In the genomic region with DNA sequence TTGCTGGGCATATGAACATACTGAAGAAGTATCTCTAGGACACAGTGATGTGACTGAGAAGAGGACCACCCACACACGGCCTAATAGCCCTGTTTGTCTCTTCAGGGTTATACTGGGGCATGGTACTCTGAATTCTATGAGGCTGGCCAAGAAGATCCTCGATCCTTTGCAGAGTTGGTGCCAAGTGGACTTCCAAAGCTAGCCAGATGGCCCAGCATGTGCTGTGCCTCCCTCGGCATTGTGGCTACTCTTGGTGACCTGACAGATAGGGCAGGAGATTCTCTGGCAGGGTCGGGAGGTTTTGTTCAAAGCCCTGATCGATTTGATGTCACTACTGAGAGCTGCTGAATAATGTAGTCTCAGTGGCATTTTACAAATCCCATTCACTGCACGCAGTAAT, we compare ENCODE assay signal across 12 mouse cellular contexts. TPM values are rescaled to one million over a fixed set of nuclear protein-coding genes. Genes with fewer than 3 reads are reported as not detected.
DNase-seq lines count a peak whose midpoint lies in the region; ATAC-seq and TF ChIP-seq lines count a peak whose summit lies in the region.
"Had no signal": no experiment of that assay in that cellular context is flagged by ENCODE, and none has a peak within 500 bp of the region (broad histone marks: within the 10 kb centered on the region; RNA-seq: fewer than 3 reads in every experiment).

No protein-coding gene starts in this region.

- H3K36me3 ChIP-seq in liver, embryonic 12.5 days: no peaks in the 10 kb centered on the region
- H3K36me3 ChIP-seq in liver, embryonic 11.5 days (ENCODE audit: control insufficient read depth, insufficient read depth, low read length): no peaks in the 10 kb centered on the region
- H3K36me3 ChIP-seq in liver, embryonic 16.5 days (ENCODE audit: control insufficient read depth, insufficient read depth): no peaks in the 10 kb centered on the region
- H3K36me3 ChIP-seq: embryonic facial prominence, embryonic 10.5 days; heart, embryonic 12.5 days; neural tube, embryonic 13.5 days had no signal

- ATAC-seq in liver, embryonic 12.5 days: no peak
- ATAC-seq in liver, embryonic 11.5 days (replicated peaks; ENCODE audit: low FRiP score): no peak
- no peak for ATAC-seq in liver, embryonic 16.5 days (ENCODE audit: low read depth)
- ATAC-seq: midbrain, embryonic 16.5 days had no signal

- H3K4me2 ChIP-seq in liver, embryonic 12.5 days: 0 out of 2 replicates have a peak overlapping the region, but pooled peaks have one; percentile 67
- H3K4me2 ChIP-seq in liver, embryonic 11.5 days: no peak overlapping the region
- peak overlapping the region; percentile 50; the same call in 1 of the 2 replicates for H3K4me2 ChIP-seq in liver, embryonic 16.5 days (ENCODE audit: low read depth, low read length)
- H3K4me2 ChIP-seq: neural tube, embryonic 13.5 days had no signal

- no peak for TF ChIP-seq CTCF in bone marrow macrophage, adult 2 months (IDR thresholded peaks at IDR 0.05; ENCODE audit: low read depth, low read length)

- no peak overlapping the region for H3K4me3 ChIP-seq in liver, embryonic 12.5 days
- H3K4me3 ChIP-seq in liver, embryonic 11.5 days (ENCODE audit: low read depth, low read length): no peak overlapping the region
- H3K4me3 ChIP-seq in bone marrow macrophage, adult 2 months (ENCODE audit: insufficient read depth, low read length): no peak overlapping the region
- no peak overlapping the region for H3K4me3 ChIP-seq in liver, embryonic 16.5 days (ENCODE audit: low read depth, low read length)
- H3K4me3 ChIP-seq: embryonic facial prominence, embryonic 10.5 days; heart, embryonic 12.5 days; neural tube, embryonic 13.5 days had no signal

- no peak overlapping the region for H3K27ac ChIP-seq in liver, embryonic 12.5 days
- no peak overlapping the region for H3K27ac ChIP-seq in liver, embryonic 11.5 days (ENCODE audit: low read depth, low read length)
- H3K27ac ChIP-seq in bone marrow macrophage, adult 2 months (ENCODE audit: insufficient read depth, low read depth, low read length): peak overlapping the region; percentile 85
- H3K27ac ChIP-seq in liver, embryonic 16.5 days (ENCODE audit: low read length): no peak overlapping the region
- H3K27ac ChIP-seq: neural tube, embryonic 13.5 days had no signal

- peaks cover 45% of the 10 kb centered on the region for H3K4me1 ChIP-seq in liver, embryonic 12.5 days
- peaks cover 18% of the 10 kb centered on the region for H3K4me1 ChIP-seq in liver, embryonic 11.5 days (replicated peaks; ENCODE audit: control insufficient read depth, insufficient read depth, low read length)
- H3K4me1 ChIP-seq in bone marrow macrophage, adult 2 months (ENCODE audit: control insufficient read depth, insufficient read depth, low read length): peaks cover 53% of the 10 kb centered on the region
- H3K4me1 ChIP-seq in liver, embryonic 16.5 days (ENCODE audit: control insufficient read depth, low read depth, low read length): peaks cover 25% of the 10 kb centered on the region

- WGBS in liver, embryonic 12.5 days (ENCODE audit: insufficient replicate concordance): 69% methylated on average over 6 of the region's 6 CpGs
- WGBS in liver, embryonic 11.5 days: 75% methylated on average over 6 of the region's 6 CpGs
- WGBS in liver, embryonic 16.5 days (ENCODE audit: insufficient replicate concordance): 59% methylated on average over 6 of the region's 6 CpGs

- DNase-seq in liver, embryonic 11.5 days (ENCODE audit: low spot score): no peak
- DNase-seq in cerebellum, adult 8-10 months: peak; percentile 54
- no peak for DNase-seq in adrenal gland, adult 18-20 months (ENCODE audit: low spot score in 2 of 2)
- DNase-seq in gastrocnemius, postnatal 14 days: no peak
- DNase-seq: kidney, adult 18-20 months had no signal

- TF ChIP-seq POLR2A in bone marrow macrophage, adult 2 months (IDR thresholded peaks at IDR 0.05; ENCODE audit: borderline replicate concordance, low read depth, low read length): no peak

- intact Hi-C loops in gastrocnemius, postnatal 14 days (cut with DNase I; ENCODE audit: low total_unique reads): no loop called here

- no peaks in the 10 kb centered on the region for H3K27me3 ChIP-seq in liver, embryonic 12.5 days (replicated peaks)
- no peaks in the 10 kb centered on the region for H3K27me3 ChIP-seq in liver, embryonic 11.5 days (replicated peaks; ENCODE audit: control insufficient read depth, insufficient read depth, low read length)
- no peaks in the 10 kb centered on the region for H3K27me3 ChIP-seq in liver, embryonic 16.5 days (ENCODE audit: control insufficient read depth, insufficient read depth, low read depth, low read length)
- H3K27me3 ChIP-seq: neural tube, embryonic 13.5 days had no signal

- no peak overlapping the region for H3K9ac ChIP-seq in liver, embryonic 12.5 days
- no peak overlapping the region for H3K9ac ChIP-seq in liver, embryonic 11.5 days (ENCODE audit: low read depth, low read length)
- no peak overlapping the region for H3K9ac ChIP-seq in liver, embryonic 16.5 days (ENCODE audit: low read depth, low read length)
- H3K9ac ChIP-seq: neural tube, embryonic 13.5 days had no signal

- no peaks in the 10 kb centered on the region for H3K9me3 ChIP-seq in liver, embryonic 12.5 days (replicated peaks)
- H3K9me3 ChIP-seq in liver, embryonic 11.5 days (ENCODE audit: control insufficient read depth, low read length): no peaks in the 10 kb centered on the region
- no peaks in the 10 kb centered on the region for H3K9me3 ChIP-seq in liver, embryonic 16.5 days (replicated peaks; ENCODE audit: control insufficient read depth, low read length)
- H3K9me3 ChIP-seq: embryonic facial prominence, embryonic 10.5 days; heart, embryonic 12.5 days; neural tube, embryonic 13.5 days had no signal

RNA-seq across cellular contexts. Expression of a gene that starts 4.1 kb away (rescaled TPM):
- polyA plus RNA-seq in liver, embryonic 12.5 days (2016; fragmentation: Nextera tagmentation; extraction: Ambion mirVana): 22.1 and 24.9 TPM in 2 replicates
- polyA plus RNA-seq in liver, embryonic 11.5 days (2014; fragmentation: Nextera tagmentation; extraction: Ambion mirVana): 30.3 and 33.2 TPM in 2 replicates
- polyA plus RNA-seq in bone marrow macrophage, adult 2 months (2012; ENCODE audit: insufficient read depth, insufficient read length, missing spikeins): 510 and 575 TPM in 2 replicates
- polyA plus RNA-seq in liver, embryonic 16.5 days (2015; fragmentation: Nextera tagmentation; extraction: Ambion mirVana): 17.1 and 20.5 TPM in 2 replicates
- total RNA-seq in adrenal gland, adult 18-20 months (2021): 100 to 1,000 TPM; 209 to 474 TPM
- 10 to 100 TPM; 33.5 to 39.8 TPM for total RNA-seq in gastrocnemius, postnatal 14 days (2021)

Comparison
In these comparisons a context has a peak if more than half of its experiments do, and no peak if none do; other contexts are left out.
1. RNA of a gene that starts 4.1 kb away (polyA plus RNA-seq): 510 to 575 TPM in bone marrow macrophage, adult 2 months; 30.3 to 33.2 TPM in liver, embryonic 11.5 days, 22.1 to 24.9 TPM in liver, embryonic 12.5 days and 17.1 to 20.5 TPM in liver, embryonic 16.5 days; every median in the first group is over 10 times any median in the second.